Mouse (Mus musculus) skeletal muscle tissue, adult 2 months (tissue): ENCODE measurements around the gene Krt10.

Experiments
- DNase-seq: peaks from one replicate; pipeline ENCODE4 v3.0.0-alpha.2; 2012; ENCODE audit warnings: low read depth, low spot score

Krt10 gene

GRCm38 (mm10) chr11:99389264-99389663 is at the start of gene Krt10:
TSS of gene Krt10 (minus strand) at chr11:99389364.
- no peak for DNase-seq

- no peak for DNase-seq
Observed at GRCm38 (mm10) chr11:99437972-99438371, 48.8 kb upstream of the Krt10 start, which contains the start of gene Krt20. TSS of gene Krt20 (minus strand) at chr11:99438150.

DNA sequence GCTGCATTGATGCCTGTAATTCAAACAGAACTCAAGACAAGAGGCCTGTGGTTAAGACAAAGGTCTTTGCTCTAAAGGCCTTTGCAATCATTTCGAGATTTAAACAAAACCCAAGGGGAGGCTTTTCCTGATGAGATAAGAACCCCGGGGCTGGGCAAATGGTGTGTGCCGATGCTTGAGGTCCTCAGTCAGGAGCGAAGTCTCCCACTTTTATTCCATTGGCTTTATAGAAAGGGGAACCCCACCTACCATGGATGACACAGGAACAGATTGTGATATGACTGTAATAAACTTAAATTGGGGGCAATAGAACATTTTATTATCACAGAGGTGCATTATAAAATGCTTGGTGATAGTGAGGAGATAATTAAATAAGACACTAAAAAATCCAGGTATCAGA is 47.5 kb upstream of the Krt10 start:
- no peak for DNase-seq

DNA sequence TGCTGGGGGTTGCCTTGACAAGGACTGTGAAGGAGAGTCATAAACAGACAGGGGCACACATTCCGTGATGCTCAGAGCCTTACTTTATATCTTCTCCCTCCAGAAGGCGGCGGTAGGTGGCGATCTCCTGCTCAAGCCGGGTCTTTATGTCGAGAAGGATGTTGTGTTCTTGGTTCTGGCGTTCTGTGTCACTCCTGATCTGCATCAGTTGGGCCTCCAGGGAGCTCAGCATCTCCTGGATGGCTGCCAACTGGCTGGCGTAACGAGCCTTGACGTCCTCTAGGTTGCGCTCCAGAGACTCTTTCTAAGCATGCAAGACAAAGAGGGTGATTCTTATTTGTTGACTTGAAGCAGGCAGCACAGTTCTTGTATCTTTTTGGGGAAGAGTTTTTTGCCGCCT is 41.5 kb upstream of the Krt10 start:
- DNase-seq = no peak

- DNase-seq = no peak
Observed at GRCm38 (mm10) chr11:99422159-99422558, 33.0 kb upstream of the Krt10 start, which contains the start of gene Krt12. TSS of gene Krt12 (minus strand) at chr11:99422259.

DNA sequence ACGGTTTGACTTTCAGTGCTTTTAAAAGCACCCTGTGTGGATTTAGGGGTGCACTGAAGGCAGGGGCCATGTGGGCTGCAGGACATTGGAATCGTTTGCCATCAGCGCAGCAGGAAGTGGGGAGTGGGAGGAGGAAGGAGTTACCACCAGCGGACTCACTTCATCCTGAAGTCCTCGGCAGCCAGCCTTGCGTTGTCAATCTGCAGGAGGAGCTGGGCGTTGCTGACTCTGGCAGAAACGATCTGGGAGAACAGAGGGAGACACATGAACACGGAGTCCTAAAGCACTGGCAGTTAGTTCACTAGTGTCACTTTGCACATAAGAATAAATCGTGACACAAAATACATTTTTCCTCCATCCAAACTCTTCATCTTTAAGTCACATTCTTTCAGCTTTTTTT is 31.4 kb upstream of the Krt10 start:
- no peak for DNase-seq

DNA sequence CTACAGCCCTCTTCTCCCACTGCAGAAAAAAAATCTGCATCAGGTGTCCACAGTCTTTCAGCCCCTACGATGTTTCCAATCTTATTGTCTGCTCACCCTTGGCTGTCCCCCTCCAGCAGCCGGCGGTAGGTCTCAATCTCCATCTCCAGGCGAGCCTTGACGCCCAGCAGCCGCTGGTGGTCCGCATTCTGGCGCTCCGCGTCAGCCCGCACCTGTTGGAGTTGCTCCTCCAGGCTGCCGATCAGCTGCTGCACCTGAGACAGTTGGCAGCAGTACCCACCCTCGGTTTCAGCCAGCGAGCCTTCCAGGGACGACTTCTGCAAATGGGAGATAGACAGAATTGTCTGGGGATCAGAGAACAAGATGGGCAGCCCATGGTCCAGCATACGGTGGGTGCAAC is 28.7 kb upstream of the Krt10 start:
- no peak for DNase-seq

DNA sequence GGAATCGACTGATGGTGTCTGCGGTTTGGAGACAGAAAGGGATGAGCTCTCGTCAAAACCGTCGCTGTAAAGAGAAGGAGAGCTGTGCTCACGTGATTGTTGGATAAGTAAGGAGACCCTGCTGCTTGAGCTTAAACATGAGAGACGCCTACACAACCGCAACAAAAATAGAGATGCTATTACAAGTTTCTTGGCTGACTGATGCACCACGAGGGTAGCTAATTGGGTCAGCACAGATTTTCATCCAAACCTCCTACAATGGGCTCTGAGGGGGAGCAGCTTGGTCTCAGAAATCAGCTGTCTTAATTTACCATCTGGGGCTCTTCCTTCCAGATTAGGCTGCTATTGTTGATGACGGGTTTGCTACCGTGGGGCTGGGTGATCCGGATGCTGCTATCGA is 27.7 kb upstream of the Krt10 start:
- DNase-seq = no peak

GRCm38 (mm10) chr11:99414463-99415147 is 25.4 kb upstream of the Krt10 start:
- no peak for DNase-seq

GRCm38 (mm10) chr11:99413247-99413646 is 24.1 kb upstream of the Krt10 start:
- DNase-seq = peak; percentile 3

- DNase-seq = no peak
Observed at GRCm38 (mm10) chr11:99406186-99406585, 17.0 kb upstream of the Krt10 start.

- DNase-seq = no peak
Observed at GRCm38 (mm10) chr11:99399956-99400549, 10.9 kb upstream of the Krt10 start.

DNA sequence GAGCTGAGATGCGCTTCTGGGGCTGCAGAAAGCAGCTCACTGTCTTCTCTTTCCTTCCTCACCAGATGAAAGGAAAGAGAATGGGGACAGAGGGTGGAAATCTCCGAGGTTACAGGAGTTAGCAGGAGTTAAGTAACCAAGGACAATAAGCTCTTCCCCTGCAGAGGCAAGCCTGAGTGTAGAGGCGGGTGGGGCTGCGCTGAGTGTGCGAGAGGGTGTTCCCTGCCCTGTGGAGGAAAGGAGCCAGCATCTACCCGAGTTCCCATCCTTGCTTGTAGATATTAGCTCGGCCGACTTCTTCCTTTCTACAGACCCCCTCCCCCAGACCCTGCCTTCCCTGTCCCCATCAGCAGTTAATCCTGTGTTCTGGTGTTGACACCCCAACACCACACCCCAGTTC is 9.7 kb upstream of the Krt10 start:
- DNase-seq = no peak

DNA sequence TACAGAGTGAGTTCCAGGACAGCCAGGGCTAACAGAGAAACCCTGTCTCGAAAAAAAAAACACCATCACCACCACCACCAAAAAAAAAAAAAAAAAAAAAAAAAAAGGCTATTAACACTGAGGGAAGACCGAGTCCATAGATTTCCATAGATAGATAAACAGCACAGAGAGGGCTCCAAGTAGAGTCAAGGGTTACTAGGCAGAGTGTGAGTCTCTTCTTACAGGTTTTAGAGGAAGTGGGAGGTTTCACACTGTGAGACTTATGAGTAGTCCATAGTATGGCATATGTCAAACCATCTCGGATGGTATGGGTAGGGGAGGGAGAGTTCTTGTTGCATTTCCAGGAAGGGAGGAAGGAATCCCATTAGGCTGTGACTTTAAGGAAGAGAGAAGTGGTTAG is 8.9 kb upstream of the Krt10 start:
- DNase-seq = no peak

- DNase-seq = no peak
Observed at GRCm38 (mm10) chr11:99396661-99397060, 7.5 kb upstream of the Krt10 start.

- no peak for DNase-seq
Observed at GRCm38 (mm10) chr11:99396034-99396433, 6.9 kb upstream of the Krt10 start.

GRCm38 (mm10) chr11:99392492-99392891 is 3.3 kb upstream of the Krt10 start:
- DNase-seq = no peak

- no peak for DNase-seq
Observed at GRCm38 (mm10) chr11:99391375-99391774, 2.2 kb upstream of the Krt10 start.

DNA sequence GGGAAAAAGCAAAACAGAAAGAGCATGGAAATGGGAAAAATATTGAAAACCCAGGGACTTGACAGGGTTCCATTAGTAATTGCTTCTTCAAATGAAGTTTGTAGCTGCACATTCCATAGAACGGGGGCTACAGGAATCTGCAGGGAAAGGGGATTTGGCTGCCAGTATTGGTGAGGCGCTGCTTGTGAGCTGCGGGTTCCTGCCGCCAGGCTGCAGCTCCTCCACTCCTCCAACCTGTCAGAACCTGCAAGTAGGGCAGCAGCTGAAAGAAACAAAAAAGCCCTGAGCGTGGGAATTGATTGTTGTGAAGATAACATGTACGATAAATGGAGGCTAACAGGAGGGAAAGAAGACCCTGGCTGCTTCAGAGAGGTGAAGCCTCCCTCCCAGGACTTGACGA is 1.7 kb upstream of the Krt10 start:
- no peak for DNase-seq

- no peak for DNase-seq
Observed at GRCm38 (mm10) chr11:99388661-99389060, 503 bp downstream of the Krt10 start.

GRCm38 (mm10) chr11:99385813-99386721 is 3.1 kb downstream of the Krt10 start:
- peak; percentile 84 for DNase-seq

- peak; percentile 45 for DNase-seq
Observed at GRCm38 (mm10) chr11:99379568-99379967, 9.6 kb downstream of the Krt10 start.
